Mouse (Mus musculus) testis, adult 2 months (tissue): ENCODE measurements at regions not wholly inside any gene's neighbourhood (a gene's known extent, or its start where the extent isn't known, plus 50 kb on each side); places are given as distances from the start of the nearest gene placed in this dataset.
A peak's percentile ranks its signal among the peaks of the same experiment; 100 is the strongest.

Experiments
- H3K27ac ChIP-seq: fragments of 200-500 bp; 2 replicates; pipeline ENCODE4 v1.5.1; 2012; ENCODE audit warnings: low read depth, low read length; ENCODE audit not compliant: control insufficient read depth, insufficient read depth
- H3K27me3 ChIP-seq: fragments of 200-500 bp; 2 replicates; pipeline ENCODE4 v1.6.1; 2012; ENCODE audit warnings: mild to moderate bottlenecking, low read length, moderate library complexity; ENCODE audit not compliant: control insufficient read depth, insufficient read depth
- H3K36me3 ChIP-seq: fragments of 200-500 bp; 2 replicates; pipeline ENCODE4 v1.6.1; 2012; ENCODE audit warnings: mild to moderate bottlenecking, low read length; ENCODE audit not compliant: control insufficient read depth, insufficient read depth
- H3K4me1 ChIP-seq: fragments of 200-500 bp; 2 replicates; pipeline ENCODE4 v1.6.1; 2012; ENCODE audit warnings: low read length; ENCODE audit not compliant: control insufficient read depth, insufficient read depth
- H3K4me3 ChIP-seq: fragments of 200-500 bp; 2 replicates; pipeline ENCODE4 v1.5.1; 2012; ENCODE audit warnings: low read depth, mild to moderate bottlenecking, low read length, moderate library complexity, mixed read lengths; ENCODE audit not compliant: control insufficient read depth
- CTCF ChIP-seq: fragments of 200-500 bp; IDR thresholded peaks from 2 replicates; pipeline ENCODE4 v1.5.1; 2012; ENCODE audit warnings: low read depth, mild to moderate bottlenecking, inconsistent platforms, low read length, moderate library complexity; ENCODE audit not compliant: control insufficient read depth, insufficient read depth, insufficient replicate concordance
- POLR2A ChIP-seq: fragments of 200-500 bp; IDR thresholded peaks from 2 replicates; pipeline ENCODE4 v1.6.1; 2012; ENCODE audit warnings: low read depth, mild to moderate bottlenecking, inconsistent platforms, low read length, moderate library complexity; ENCODE audit not compliant: control insufficient read depth

DNA sequence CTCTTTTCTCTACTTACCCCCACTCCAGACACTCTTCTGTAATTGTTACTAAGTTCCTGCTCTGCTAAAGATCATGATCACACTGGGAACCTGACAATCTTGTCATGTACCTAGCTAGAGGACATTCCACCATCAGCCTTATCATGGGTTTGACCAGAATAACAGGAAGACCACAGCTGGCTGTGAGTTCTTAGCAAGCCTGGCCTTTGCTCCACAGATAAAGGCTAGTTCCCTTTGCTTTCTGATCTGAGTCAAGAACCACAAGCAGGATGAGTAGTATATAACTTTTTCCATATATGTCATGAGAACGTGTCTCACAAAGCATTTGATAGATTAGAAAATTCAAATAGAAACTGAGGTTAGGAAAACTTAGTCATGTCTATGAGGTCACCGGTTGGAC, 266.1 kb downstream of the Mat2b start:
- Histone ChIP-seq H3K27me3 (no peaks in the 10 kb centered on the region), H3K27ac (no peak overlapping the region), H3K36me3 (no peaks in the 10 kb centered on the region), H3K4me3 (peak overlapping the region; percentile 55; the same call in 1 of the 2 replicates), H3K4me1 (no peaks in the 10 kb centered on the region)
- no peak for TF ChIP-seq POLR2A
- no peak for TF ChIP-seq CTCF

DNA sequence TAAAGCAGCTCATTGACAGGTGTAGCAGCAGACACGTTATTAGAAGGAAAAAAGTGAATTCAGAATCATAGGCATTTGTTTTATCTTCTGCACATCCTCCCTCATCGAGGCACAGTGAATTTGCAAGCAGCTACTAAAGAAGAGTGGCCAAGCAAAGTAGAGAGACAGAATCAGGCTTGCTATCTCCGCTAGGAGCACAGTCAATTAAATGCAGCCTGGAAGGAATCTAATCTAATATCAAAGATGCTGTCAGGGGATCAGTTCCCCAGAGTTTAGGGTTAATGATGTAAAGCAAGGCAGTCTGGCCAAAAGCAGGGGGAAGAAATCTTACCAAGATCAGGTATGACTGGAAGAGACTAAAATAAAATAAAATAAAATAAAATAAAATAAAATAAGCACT, 270.7 kb downstream of the Mat2b start:
- H3K27ac ChIP-seq = no peak overlapping the region
- TF ChIP-seq POLR2A = no peak
- no peak for TF ChIP-seq CTCF
- no peaks in the 10 kb centered on the region for H3K27me3 ChIP-seq
- H3K36me3 ChIP-seq = no peaks in the 10 kb centered on the region
- no peaks in the 10 kb centered on the region for H3K4me1 ChIP-seq
- H3K4me3 ChIP-seq = no peak overlapping the region

DNA sequence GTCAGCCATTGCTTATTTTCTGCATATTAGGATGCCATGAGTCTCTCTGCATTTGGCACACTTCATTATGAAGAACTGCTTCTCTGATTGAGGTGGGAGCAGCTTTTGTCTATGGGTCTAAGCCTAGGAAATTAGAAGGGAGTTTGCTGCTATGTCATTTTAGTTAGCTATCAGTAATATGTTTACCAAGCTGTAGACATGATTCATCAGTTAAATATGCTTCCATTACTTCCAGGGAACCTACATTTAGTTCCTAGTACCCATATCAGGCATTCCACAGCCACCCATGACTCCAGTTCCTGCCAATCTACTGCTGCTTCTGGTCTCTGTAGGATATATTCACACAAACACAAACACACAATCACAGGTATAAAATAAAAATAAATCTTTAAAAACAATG, 287.4 kb downstream of the Mat2b start:
- no peaks in the 10 kb centered on the region for H3K27me3 ChIP-seq
- no peak overlapping the region for H3K27ac ChIP-seq
- no peaks in the 10 kb centered on the region for H3K4me1 ChIP-seq
- TF ChIP-seq POLR2A (no peak), CTCF (no peak)
- no peak overlapping the region for H3K4me3 ChIP-seq
- no peaks in the 10 kb centered on the region for H3K36me3 ChIP-seq

DNA sequence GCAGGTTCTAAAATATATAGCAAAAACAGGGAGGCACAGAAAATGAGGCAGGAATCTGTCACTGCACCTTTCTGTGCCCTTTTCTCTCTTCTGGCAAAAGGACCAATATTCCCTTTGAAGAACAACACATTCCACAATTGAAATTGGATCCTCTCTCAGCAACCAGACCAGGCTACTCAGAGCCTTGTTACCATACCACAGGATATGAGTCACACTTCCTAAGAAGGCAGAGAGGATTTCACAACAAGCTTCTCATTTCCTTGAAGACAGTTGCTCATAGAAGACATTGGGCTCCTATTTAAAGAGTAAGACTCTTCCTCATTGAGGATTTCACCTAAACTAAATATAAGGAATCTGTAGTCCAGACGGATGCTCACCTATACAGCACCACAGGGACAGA, 292.8 kb downstream of the Mat2b start:
- Histone ChIP-seq H3K4me1 (no peaks in the 10 kb centered on the region), H3K36me3 (no peaks in the 10 kb centered on the region), H3K27ac (no peak overlapping the region), H3K27me3 (no peaks in the 10 kb centered on the region), H3K4me3 (no peak overlapping the region)
- TF ChIP-seq CTCF (no peak), POLR2A (no peak)

DNA sequence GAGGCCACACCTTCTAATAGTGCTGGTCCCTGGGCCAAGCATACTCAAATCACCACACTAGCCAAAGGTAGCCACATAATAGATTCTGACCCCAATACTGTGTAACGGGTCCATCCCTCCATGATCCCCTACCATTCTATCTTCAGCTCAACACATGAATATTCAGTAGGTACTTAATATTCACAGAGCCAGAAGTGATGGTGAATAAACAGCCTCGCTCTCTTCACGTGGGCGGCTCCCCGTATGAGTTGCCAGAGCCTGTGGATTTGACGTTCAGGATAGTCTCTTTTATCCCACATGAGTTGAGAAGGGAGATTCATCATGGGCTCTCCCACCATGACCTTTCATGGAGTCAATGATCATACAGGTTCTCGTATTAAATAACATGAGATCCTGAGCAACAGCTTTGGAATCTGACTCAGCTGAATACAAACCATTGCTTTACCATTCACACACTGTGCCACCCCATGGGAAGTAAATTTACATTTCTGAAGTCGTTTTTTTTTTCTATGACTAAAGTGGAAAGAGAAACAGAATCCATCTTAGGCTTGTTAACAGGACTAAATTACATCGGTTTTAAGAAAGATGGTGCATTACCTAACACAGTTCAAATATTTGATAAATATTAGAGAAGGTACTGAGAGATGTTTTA, 297.4 kb downstream of the Mat2b start:
- Histone ChIP-seq H3K4me3 (no peak overlapping the region), H3K27me3 (no peaks in the 10 kb centered on the region), H3K27ac (no peak overlapping the region), H3K36me3 (no peaks in the 10 kb centered on the region), H3K4me1 (no peaks in the 10 kb centered on the region)
- TF ChIP-seq POLR2A (no peak), CTCF (no peak)

DNA sequence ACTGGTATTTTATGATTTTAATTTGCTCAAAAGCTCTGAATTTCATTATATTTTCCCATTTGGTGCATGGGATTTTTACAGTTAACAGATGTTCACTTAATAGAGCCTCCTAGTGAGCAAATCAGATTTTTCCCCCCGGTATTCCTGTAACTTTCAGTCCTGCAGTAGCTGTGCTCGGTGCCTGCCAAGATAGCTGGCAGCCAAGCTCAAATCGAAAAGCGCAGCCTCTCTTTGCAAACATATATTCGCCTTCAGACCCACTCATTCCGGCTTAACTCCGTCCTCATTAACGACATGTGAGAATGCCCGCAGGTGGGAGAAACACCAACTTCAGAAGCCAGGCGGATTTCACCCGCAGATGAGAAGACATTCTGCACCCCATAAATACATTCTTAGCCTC, 299.7 kb downstream of the Mat2b start:
- H3K36me3 ChIP-seq = no peaks in the 10 kb centered on the region
- no peak overlapping the region for H3K4me3 ChIP-seq
- H3K4me1 ChIP-seq = no peaks in the 10 kb centered on the region
- no peaks in the 10 kb centered on the region for H3K27me3 ChIP-seq
- TF ChIP-seq POLR2A (no peak), CTCF (no peak)
- H3K27ac ChIP-seq = no peak overlapping the region

DNA sequence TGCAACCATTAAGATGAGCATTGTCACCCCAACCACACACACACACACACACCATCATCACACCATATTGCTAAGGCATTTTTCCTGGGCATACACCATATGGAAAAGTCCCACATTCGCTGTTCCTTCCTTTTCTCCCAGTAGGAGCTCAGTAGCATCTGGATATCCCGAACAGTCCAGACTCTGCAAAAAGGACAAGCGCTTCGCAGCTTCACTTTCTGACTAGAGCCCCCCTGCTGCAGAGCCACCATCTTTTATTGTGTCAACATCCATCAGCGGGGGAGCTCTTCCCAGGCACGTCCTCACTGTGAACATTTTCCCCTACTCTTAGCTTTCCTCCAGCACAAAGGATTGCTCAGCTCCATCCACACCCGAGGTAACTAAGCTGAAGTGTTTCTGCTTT, 300.1 kb downstream of the Mat2b start:
- Histone ChIP-seq H3K27me3 (no peaks in the 10 kb centered on the region), H3K27ac (no peak overlapping the region), H3K4me3 (no peak overlapping the region), H3K36me3 (no peaks in the 10 kb centered on the region), H3K4me1 (no peaks in the 10 kb centered on the region)
- no peak for TF ChIP-seq POLR2A
- TF ChIP-seq CTCF = no peak
